Mouse (Mus musculus) spleen, adult 2 months (tissue): Measurements from ENCODE around the gene Tmem211.

ENCODE experiments used
- CTCF ChIP-seq: fragments of 200-500 bp; IDR thresholded peaks from 2 replicates; pipeline ENCODE4 v1.5.1; 2011; ENCODE audit warnings: mild to moderate bottlenecking, inconsistent platforms; ENCODE audit not compliant: insufficient read depth, insufficient read length, insufficient replicate concordance; ENCODE audit errors: extremely low read depth
- POLR2A ChIP-seq: fragments of 200-500 bp; IDR thresholded peaks from 2 replicates; pipeline ENCODE4 v1.6.1; 2011; ENCODE audit warnings: low read depth, low read length, inconsistent platforms

- TF ChIP-seq POLR2A (no peak), CTCF (no peak)
These were observed 17.3 kb upstream of the Tmem211 start for GRCm38 (mm10) chr5:113209401-113209750.
